ENCODE assay signal across 8 mouse cellular contexts in the genomic region with DNA sequence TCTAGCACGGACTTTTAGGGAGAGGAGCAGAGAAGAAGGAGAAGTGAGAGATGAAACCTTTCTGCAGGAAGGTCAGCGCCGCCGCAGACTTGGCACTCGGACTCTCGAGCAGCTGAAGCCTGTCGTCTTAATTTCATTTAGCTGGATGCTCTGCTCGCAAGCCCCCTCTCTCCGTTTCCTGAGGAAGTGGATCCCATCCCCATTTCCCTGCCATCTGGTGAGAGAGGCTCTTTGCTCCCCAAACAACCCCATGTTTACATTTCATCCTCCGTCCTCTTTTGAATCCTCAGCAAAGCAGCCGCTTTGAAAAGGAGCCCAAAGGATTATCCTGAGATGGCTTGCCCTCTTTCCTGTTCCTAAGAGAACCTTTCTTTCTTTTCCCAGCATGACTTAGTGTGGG. TPM values are rescaled to one million over a fixed set of nuclear protein-coding genes. Genes with fewer than 3 reads are reported as not detected.
DNase-seq lines count a peak whose midpoint lies in the region; ATAC-seq and TF ChIP-seq lines count a peak whose summit lies in the region.
"Had no signal": no experiment of that assay in that cellular context is flagged by ENCODE, and none has a peak within 500 bp of the region (broad histone marks: within the 10 kb centered on the region; RNA-seq: fewer than 3 reads in every experiment).

No protein-coding gene starts in this region.

- H3K4me2 ChIP-seq in lung, embryonic 15.5 days, result peak overlapping the region; percentile 40
- peak overlapping the region; percentile 14; the same call in 1 of the 2 replicates for H3K4me2 ChIP-seq in heart, embryonic 14.5 days (ENCODE audit: low read length)
- H3K4me2 ChIP-seq in liver, embryonic 15.5 days, result peak overlapping the region; percentile 37
- peak overlapping the region; percentile 36 for H3K4me2 ChIP-seq in stomach, postnatal 0 days (replicated peaks; ENCODE audit: low read depth)

- TF ChIP-seq CTCF in stomach, postnatal 0 days (IDR thresholded peaks at IDR 0.05; ENCODE audit: low read depth), result no peak; the same call in 1 of the 2 replicates

- H3K4me1 ChIP-seq in lung, embryonic 15.5 days, result peaks cover 55% of the 10 kb centered on the region
- H3K4me1 ChIP-seq in heart, embryonic 14.5 days (ENCODE audit: control insufficient read depth in 2 of 2, insufficient read depth in 2 of 2, low read length in 2 of 2), result peaks cover 4 to 5% of the 10 kb centered on the region in 2 experiments; a peak in 2 of 4 replicates
- H3K4me1 ChIP-seq in liver, embryonic 15.5 days (replicated peaks), result peaks cover 9% of the 10 kb centered on the region; the same call in 1 of the 2 replicates
- 0 out of 2 replicates have a peak, but pooled peaks cover 5% of the 10 kb centered on the region for H3K4me1 ChIP-seq in stomach, postnatal 0 days (replicated peaks; ENCODE audit: control insufficient read depth, insufficient read depth)

- WGBS in lung, embryonic 15.5 days, result 8% methylated on average over 11 of the region's 11 CpGs
- WGBS in heart, embryonic 14.5 days, result 29% methylated on average over 11 of the region's 11 CpGs
- 8% methylated on average over 11 of the region's 11 CpGs for WGBS in liver, embryonic 15.5 days (ENCODE audit: insufficient replicate concordance)
- 12% methylated on average over 11 of the region's 11 CpGs for WGBS in stomach, postnatal 0 days

- TF ChIP-seq EP300 in stomach, postnatal 0 days (optimal IDR thresholded peaks at IDR 0.05), result no peak

- peak overlapping the region; percentile 66 for H3K27ac ChIP-seq in lung, embryonic 15.5 days
- H3K27ac ChIP-seq in heart, embryonic 14.5 days (replicated peaks in 1 of 2; ENCODE audit: control insufficient read depth in 1 of 2, insufficient read depth in 1 of 2, low read depth in 2 of 2, low read length in 2 of 2), result no peak overlapping the region
- no peak overlapping the region for H3K27ac ChIP-seq in liver, embryonic 15.5 days (replicated peaks)
- peak overlapping the region; percentile 24; the same call in 1 of the 2 replicates for H3K27ac ChIP-seq in stomach, postnatal 0 days (replicated peaks)

- no peaks in the 10 kb centered on the region for H3K27me3 ChIP-seq in lung, embryonic 15.5 days
- H3K27me3 ChIP-seq in heart, embryonic 14.5 days (ENCODE audit: control insufficient read depth, insufficient read depth, low read length), result no peaks in the 10 kb centered on the region
- no peaks in the 10 kb centered on the region for H3K27me3 ChIP-seq in liver, embryonic 15.5 days
- H3K27me3 ChIP-seq in stomach, postnatal 0 days (ENCODE audit: control insufficient read depth, insufficient read depth, low read length), result no peaks in the 10 kb centered on the region

- no peaks in the 10 kb centered on the region for H3K36me3 ChIP-seq in lung, embryonic 15.5 days
- no peaks in the 10 kb centered on the region for H3K36me3 ChIP-seq in heart, embryonic 14.5 days (ENCODE audit: control insufficient read depth, insufficient read depth, low read length)
- H3K36me3 ChIP-seq in liver, embryonic 15.5 days (replicated peaks), result no peaks in the 10 kb centered on the region
- no peaks in the 10 kb centered on the region for H3K36me3 ChIP-seq in stomach, postnatal 0 days (ENCODE audit: control insufficient read depth, insufficient read depth, low read length)

- H3K4me3 ChIP-seq in lung, embryonic 15.5 days, result peak overlapping the region; percentile 3; the same call in 1 of the 2 replicates
- H3K4me3 ChIP-seq in heart, embryonic 14.5 days (ENCODE audit: control insufficient read depth in 1 of 2, insufficient read depth in 1 of 2, low read depth in 1 of 2, low read length in 2 of 2), result no peak overlapping the region
- H3K4me3 ChIP-seq in liver, embryonic 15.5 days (replicated peaks), result no peak overlapping the region
- 0 out of 2 replicates have a peak overlapping the region, but pooled peaks have one; percentile 10 for H3K4me3 ChIP-seq in stomach, postnatal 0 days (ENCODE audit: low read depth, low read length)

- no peaks in the 10 kb centered on the region for H3K9me3 ChIP-seq in lung, embryonic 15.5 days
- H3K9me3 ChIP-seq in heart, embryonic 14.5 days (ENCODE audit: control insufficient read depth, low read length), result 0 out of 2 replicates have a peak, but pooled peaks cover 3% of the 10 kb centered on the region
- no peaks in the 10 kb centered on the region for H3K9me3 ChIP-seq in liver, embryonic 15.5 days (replicated peaks)
- no peaks in the 10 kb centered on the region for H3K9me3 ChIP-seq in stomach, postnatal 0 days (ENCODE audit: control insufficient read depth, low read length)

- H3K9ac ChIP-seq in lung, embryonic 15.5 days, result no peak overlapping the region
- peak overlapping the region; percentile 23; the same call in 1 of the 2 replicates for H3K9ac ChIP-seq in heart, embryonic 14.5 days (ENCODE audit: low read length)
- no peak overlapping the region for H3K9ac ChIP-seq in liver, embryonic 15.5 days
- H3K9ac ChIP-seq in stomach, postnatal 0 days (ENCODE audit: low read length), result no peak overlapping the region

- no peak for DNase-seq in lung, postnatal 25 days (ENCODE audit: low spot score)
- DNase-seq in stomach, postnatal 0 days (ENCODE audit: low spot score), result no peak
- no peak for DNase-seq in retina, postnatal 1 day
- DNase-seq: thymus, adult 2 months had no signal

- ATAC-seq in lung, embryonic 15.5 days (ENCODE audit: borderline replicate concordance, extremely low read depth, low FRiP score, low TSS enrichment), result peak; percentile 59; the same call in 1 of the 2 replicates
- no peak for ATAC-seq in heart, embryonic 14.5 days (ENCODE audit: insufficient number of reproducible peaks, insufficient read depth, low FRiP score, low read depth)
- ATAC-seq in liver, embryonic 15.5 days (ENCODE audit: insufficient read depth), result no peak
- ATAC-seq in stomach, postnatal 0 days (ENCODE audit: low FRiP score, low TSS enrichment), result no peak
- no peak for ATAC-seq in inflammation-experienced regulatory T-cells, adult 6 months

RNA-seq across cellular contexts. Expression of gene Kitl, which starts 16.2 kb away (rescaled TPM):
- 41.4 and 45.6 TPM in 2 replicates for polyA plus RNA-seq in lung, embryonic 15.5 days (2015; fragmentation: Nextera tagmentation; extraction: Ambion mirVana)
- polyA plus RNA-seq in heart, embryonic 14.5 days (2014; fragmentation: Nextera tagmentation; extraction: Ambion mirVana), result 15.6 and 19.8 TPM in 2 replicates
- 6.2 and 7.2 TPM in 2 replicates for polyA plus RNA-seq in liver, embryonic 15.5 days (2015; fragmentation: Nextera tagmentation; extraction: Ambion mirVana)
- polyA plus RNA-seq in stomach, postnatal 0 days (2015; fragmentation: Nextera tagmentation; extraction: Ambion mirVana), result 13.9 and 20.6 TPM in 2 replicates
- polyA plus RNA-seq in inflammation-experienced regulatory T-cells, adult 6 months (2017; shearing (Covaris generic)), result under 1 TPM in 1 of 3 experiments, not detected in 2; 0.49 TPM

Comparison
In these comparisons a context has a peak if more than half of its experiments do, and no peak if none do; other contexts are left out.
1. H3K27ac ChIP-seq: peak in lung, embryonic 15.5 days (single experiment) and stomach, postnatal 0 days (single experiment); none in heart, embryonic 14.5 days (0 of 2) and liver, embryonic 15.5 days (single experiment).
2. H3K4me3 ChIP-seq: peak in lung, embryonic 15.5 days (single experiment) and stomach, postnatal 0 days (single experiment); none in heart, embryonic 14.5 days (0 of 2) and liver, embryonic 15.5 days (single experiment).
3. Peak in every context shown above with its lines, with median percentiles within 50 percentile points of each other: H3K4me2 ChIP-seq.